Mouse (Mus musculus): ENCODE data around the gene Abraxas1.

Gene Abraxas1

GRCm38 (mm10) chr5:100825975-100826374 is 5.2 kb upstream of the Abraxas1 start:
- peak; percentile 11 for DNase-seq (ENCODE audit: extremely low read depth, low read depth)

GRCm38 (mm10) chr5:100822826-100823225 is 2.1 kb upstream of the Abraxas1 start:
- no peak for DNase-seq (ENCODE audit: extremely low read depth, low read depth)

GRCm38 (mm10) chr5:100821375-100821774 is 610 bp upstream of the Abraxas1 start:
- peak; percentile 15 for DNase-seq (ENCODE audit: extremely low read depth, low read depth)

GRCm38 (mm10) chr5:100819568-100820480 is 941 bp downstream of the Abraxas1 start:
- DNase-seq (ENCODE audit: extremely low read depth, low read depth), result peak; percentile 59

GRCm38 (mm10) chr5:100818341-100818740 is 2.4 kb downstream of the Abraxas1 start:
- DNase-seq (ENCODE audit: extremely low read depth, low read depth), result no peak

GRCm38 (mm10) chr5:100798165-100798860 is 22.5 kb downstream of the Abraxas1 start, which contains the start of the genes Helq and Mrps18c:
Gene Helq, minus strand, starts transcription at chr5:100798598.
Gene Mrps18c, plus strand, starts transcription at chr5:100798627.
- peak; percentile 89 for DNase-seq (ENCODE audit: extremely low read depth, low read depth)

GRCm38 (mm10) chr5:100794084-100794483 is 26.7 kb downstream of the Abraxas1 start:
- no peak for DNase-seq (ENCODE audit: extremely low read depth, low read depth)

- no peak for DNase-seq (ENCODE audit: extremely low read depth, low read depth)
Observed at GRCm38 (mm10) chr5:100792261-100792660, 28.5 kb downstream of the Abraxas1 start.

- no peak for DNase-seq (ENCODE audit: extremely low read depth, low read depth)
Observed at GRCm38 (mm10) chr5:100787527-100787926, 33.2 kb downstream of the Abraxas1 start.

GRCm38 (mm10) chr5:100779002-100779401 is 41.8 kb downstream of the Abraxas1 start:
- no peak for DNase-seq (ENCODE audit: extremely low read depth, low read depth)

- no peak for DNase-seq (ENCODE audit: extremely low read depth, low read depth)
Observed at GRCm38 (mm10) chr5:100776900-100777299, 43.9 kb downstream of the Abraxas1 start.

- no peak for DNase-seq (ENCODE audit: extremely low read depth, low read depth)
Observed at GRCm38 (mm10) chr5:100775778-100776404, 44.9 kb downstream of the Abraxas1 start.

GRCm38 (mm10) chr5:100771575-100771974 is 49.2 kb downstream of the Abraxas1 start:
- DNase-seq (ENCODE audit: extremely low read depth, low read depth), result no peak

GRCm38 (mm10) chr5:100766026-100766425 is 54.7 kb downstream of the Abraxas1 start:
- DNase-seq (ENCODE audit: extremely low read depth, low read depth), result no peak

- DNase-seq (ENCODE audit: extremely low read depth, low read depth), result no peak
Observed at GRCm38 (mm10) chr5:100761736-100762135, 59.0 kb downstream of the Abraxas1 start.

GRCm38 (mm10) chr5:100760049-100760663 is 60.6 kb downstream of the Abraxas1 start:
- DNase-seq (ENCODE audit: extremely low read depth, low read depth), result no peak

- no peak for DNase-seq (ENCODE audit: extremely low read depth, low read depth)
Observed at GRCm38 (mm10) chr5:100758121-100758520, 62.6 kb downstream of the Abraxas1 start.
